Mouse (Mus musculus): ENCODE data around the gene Zic2.

GRCm38 (mm10) chr14:122461500-122461899, 13.7 kb upstream of the Zic2 start:
- TF ChIP-seq CTCF (IDR thresholded peaks at IDR 0.05; ENCODE audit: low read depth, low read length) (no peak), GATA2 (IDR thresholded peaks at IDR 0.05; ENCODE audit: borderline replicate concordance, low read depth, low read length) (no peak), GATA1 (IDR thresholded peaks at IDR 0.05; ENCODE audit: borderline replicate concordance, low read length) (no peak)
